Mouse (Mus musculus) G1E (cell line): ENCODE results near the gene Cuzd1. TPM values are rescaled to one million over a fixed set of nuclear protein-coding genes. Genes with fewer than 3 reads are reported as not detected.

ENCODE experiments used
- ATAC-seq: 2 replicates; pipeline ENCODE4 v1.8.0; 2016; ENCODE audit warnings: mild to moderate bottlenecking; ENCODE audit not compliant: insufficient number of reproducible peaks, poor library complexity, low FRiP score, severe bottlenecking; ENCODE audit errors: extremely low read depth
- DNase-seq: peaks from one replicate; pipeline ENCODE4 v3.0.0; 2012; ENCODE audit warnings: low spot score
- H3K27me3 ChIP-seq: 2 replicates; pipeline ENCODE4 v1.6.1; 2012; ENCODE audit warnings: mild to moderate bottlenecking, low read length, inconsistent platforms; ENCODE audit not compliant: insufficient read depth
- H3K36me3 ChIP-seq: replicated peaks from 2 replicates; pipeline ENCODE3; 2012; ENCODE audit warnings: mild to moderate bottlenecking, inconsistent platforms
- H3K4me1 ChIP-seq: 2 replicates; pipeline ENCODE4 v1.6.1; 2012; ENCODE audit warnings: low read depth, low read length, inconsistent platforms, mixed read lengths; ENCODE audit not compliant: insufficient read depth
- H3K4me3 ChIP-seq: 2 replicates; pipeline ENCODE4 v1.5.1; 2012; ENCODE audit warnings: low read depth, mild to moderate bottlenecking, inconsistent platforms, low read length, moderate library complexity, mixed read lengths
- H3K9me3 ChIP-seq: replicated peaks from 2 replicates; pipeline ENCODE4 v1.6.1; 2012; ENCODE audit warnings: inconsistent platforms
- CTCF ChIP-seq: IDR thresholded peaks from 2 replicates; pipeline ENCODE4 v1.5.1; 2012; ENCODE audit warnings: low read depth, low read length, inconsistent platforms, mixed read lengths
- GATA1 ChIP-seq: IDR thresholded peaks from 2 replicates; pipeline ENCODE4 v1.6.1; 2012; ENCODE audit warnings: borderline replicate concordance, low read length, inconsistent platforms, mixed read lengths
- GATA2 ChIP-seq: IDR thresholded peaks from 2 replicates; pipeline ENCODE4 v1.6.1; 2012; ENCODE audit warnings: low read depth, low read length, inconsistent platforms, borderline replicate concordance
- POLR2AphosphoS5 ChIP-seq: IDR thresholded peaks from 2 replicates; pipeline ENCODE4 v1.6.1; 2012; ENCODE audit warnings: low read depth, low read length, inconsistent platforms; ENCODE audit not compliant: insufficient replicate concordance
- TAL1 ChIP-seq: conservative IDR thresholded peaks from 2 replicates; pipeline ENCODE4 v1.6.1; 2012; ENCODE audit warnings: low read depth, low read length, inconsistent platforms, mixed read lengths
- polyA plus RNA-seq: library from polyadenylated mRNA; stranded (reverse); fragments of >175 nt; gene quantifications from 2 replicates; pipeline ENCODE4 v1.2.3, GENCODE M21; 2012
- total RNA-seq, 2 experiments: library from RNA; stranded (forward) in 1 of 2; stranded (reverse) in 1 of 2; fragments of 200-1000 nt in 1 of 2; fragments of >200 nt in 1 of 2; fragmentation: Nextera tagmentation in 1 of 2; gene quantifications; 2 replicates each; pipeline ENCODE4 v1.2.3; 2014 to 2017

The Cuzd1 gene
- total and polyA plus RNA-seq, 3 experiments: 0.11 TPM; not detected in 2

DNA sequence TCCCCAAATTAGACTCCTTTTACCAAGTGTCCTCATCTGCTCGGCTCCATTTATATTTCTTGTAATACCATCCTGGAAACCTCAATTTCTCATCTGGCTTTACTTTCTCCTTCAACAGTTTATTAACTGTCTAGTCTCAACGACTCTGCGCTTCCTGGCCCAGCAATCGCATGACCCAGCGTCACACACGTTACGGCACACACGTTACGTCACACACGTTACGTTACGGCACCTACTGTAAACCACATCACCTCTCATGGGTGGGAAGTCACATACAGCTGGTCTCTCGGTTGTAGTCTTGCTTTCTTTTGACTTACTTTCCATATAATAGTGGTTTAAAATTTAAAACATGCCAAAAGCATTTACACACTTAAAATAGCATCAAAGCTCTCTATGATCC lies 34.0 kb upstream of the Cuzd1 start:
- TF ChIP-seq GATA2: no peak
- TF ChIP-seq GATA1: no peak
- TF ChIP-seq TAL1: no peak
- no peak for TF ChIP-seq POLR2AphosphoS5
- TF ChIP-seq CTCF: no peak
- ATAC-seq: no peak
- DNase-seq: no peak
- Histone ChIP-seq H3K9me3 (no peaks in the 10 kb centered on the region), H3K36me3 (peaks cover 74% of the 10 kb centered on the region), H3K4me1 (peaks cover 3% of the 10 kb centered on the region), H3K27me3 (no peaks in the 10 kb centered on the region), H3K4me3 (no peak overlapping the region)

DNA sequence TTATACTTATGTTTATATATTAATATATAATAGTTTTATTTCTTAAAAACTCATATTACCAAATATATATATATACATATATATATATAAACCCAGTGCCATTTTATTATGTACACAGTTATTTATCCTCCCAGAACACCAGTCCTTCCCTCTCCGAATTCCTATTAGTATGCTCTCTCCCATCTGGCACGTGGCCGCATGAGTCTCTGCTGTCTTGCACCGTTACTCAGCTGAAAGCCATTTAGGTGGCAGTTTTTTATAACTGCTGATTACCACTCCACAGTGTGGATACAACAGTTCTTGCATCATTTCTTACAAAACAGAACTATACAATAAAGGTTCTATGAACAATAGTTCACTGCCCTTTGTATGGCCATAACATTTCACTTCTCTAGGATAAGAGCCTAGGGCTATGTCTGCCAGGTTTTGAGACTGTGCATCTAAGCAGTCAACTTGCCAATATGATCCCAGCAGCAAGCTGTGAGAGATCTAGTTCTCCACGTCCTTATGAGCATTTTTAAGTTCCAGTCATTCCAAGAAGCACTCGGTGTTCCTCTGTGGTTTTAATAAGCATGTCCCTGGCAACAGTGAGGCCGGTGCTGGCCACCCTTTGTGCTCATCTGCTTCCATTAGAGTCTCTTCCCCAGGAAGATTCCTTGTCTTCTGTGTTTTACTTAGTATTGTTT lies 23.9 kb upstream of the Cuzd1 start:
- Histone ChIP-seq H3K4me3 (no peak overlapping the region), H3K4me1 (peaks cover 5% of the 10 kb centered on the region; the same call in 1 of the 2 replicates), H3K36me3 (peaks cover 89% of the 10 kb centered on the region), H3K9me3 (no peaks in the 10 kb centered on the region), H3K27me3 (no peaks in the 10 kb centered on the region)
- ATAC-seq (no peak), DNase-seq (no peak)
- TF ChIP-seq CTCF: no peak
- TF ChIP-seq TAL1: no peak
- no peak for TF ChIP-seq POLR2AphosphoS5
- TF ChIP-seq GATA2: no peak
- no peak for TF ChIP-seq GATA1

GRCm38 (mm10) chr7:131337502-131338068 lies 15.5 kb upstream of the Cuzd1 start:
- Histone ChIP-seq H3K4me1 (no peaks in the 10 kb centered on the region), H3K36me3 (peaks cover 59% of the 10 kb centered on the region), H3K4me3 (no peak overlapping the region), H3K27me3 (no peaks in the 10 kb centered on the region), H3K9me3 (no peaks in the 10 kb centered on the region)
- ATAC-seq (no peak), DNase-seq (no peak)
- no peak for TF ChIP-seq POLR2AphosphoS5
- no peak for TF ChIP-seq GATA2
- no peak for TF ChIP-seq TAL1
- no peak for TF ChIP-seq CTCF

DNA sequence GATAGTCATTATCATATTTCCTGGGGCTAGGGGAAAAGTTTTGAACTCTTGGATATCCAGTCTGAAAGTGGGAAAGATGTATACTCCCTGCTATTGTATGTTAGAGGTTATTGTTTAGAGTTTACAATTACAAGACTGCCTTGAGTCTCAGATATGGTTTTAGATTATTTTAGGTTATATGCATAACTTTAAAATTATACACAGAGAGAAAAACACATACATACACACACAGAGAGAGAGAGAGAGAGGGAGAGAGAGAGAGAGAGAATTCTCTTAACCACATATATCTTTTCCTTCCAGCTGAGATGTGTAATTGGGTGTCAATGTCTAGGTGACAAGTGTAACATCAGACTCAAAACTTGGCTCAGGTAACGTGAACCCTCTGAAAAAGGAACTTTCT lies 11.5 kb upstream of the Cuzd1 start, which contains the start of gene Fam24a:
Fam24a (plus strand) TSS at position 301 of the 400 bp plus-strand sequence.
- no peak within 1 kb of the TSS for H3K4me3 ChIP-seq

GRCm38 (mm10) chr7:131331688-131332087 lies 9.6 kb upstream of the Cuzd1 start:
- no peaks in the 10 kb centered on the region for H3K27me3 ChIP-seq
- peaks cover 12% of the 10 kb centered on the region for H3K36me3 ChIP-seq
- no peak for DNase-seq
- no peak for ATAC-seq
- H3K4me3 ChIP-seq: no peak overlapping the region
- H3K4me1 ChIP-seq: no peaks in the 10 kb centered on the region
- TF ChIP-seq TAL1 (no peak), GATA1 (no peak), GATA2 (no peak), CTCF (no peak), POLR2AphosphoS5 (no peak)
- no peaks in the 10 kb centered on the region for H3K9me3 ChIP-seq

More for the DNA sequence above, 11.5 kb upstream of the Cuzd1 start, which contains the start of gene Fam24a:
- TF ChIP-seq TAL1 (no peak), GATA1 (no peak), CTCF (no peak)
- H3K9me3 ChIP-seq: no peaks in the 10 kb centered on the region
- DNase-seq (no peak), ATAC-seq (no peak)
- no peaks in the 10 kb centered on the region for H3K4me1 ChIP-seq
- no peaks in the 10 kb centered on the region for H3K27me3 ChIP-seq
- H3K36me3 ChIP-seq: peaks cover 23% of the 10 kb centered on the region

GRCm38 (mm10) chr7:131329416-131329815 lies 7.3 kb upstream of the Cuzd1 start, which contains the start of gene Fam24b:
Gene Fam24b (minus strand): TSS chr7:131329516.
- H3K9me3 ChIP-seq: no peaks in the 10 kb centered on the region
- no peak within 1 kb of the TSS for H3K4me3 ChIP-seq
- H3K4me1 ChIP-seq: no peaks in the 10 kb centered on the region
- TF ChIP-seq GATA2: no peak
- no peak for TF ChIP-seq GATA1
- no peak for TF ChIP-seq TAL1
- TF ChIP-seq CTCF: no peak
- no peak for TF ChIP-seq POLR2AphosphoS5
- H3K36me3 ChIP-seq: no peaks in the 10 kb centered on the region
- no peaks in the 10 kb centered on the region for H3K27me3 ChIP-seq
- DNase-seq (no peak), ATAC-seq (no peak)
